Mouse (Mus musculus): ENCODE data around the gene Rsph1.

The Rsph1 gene

DNA sequence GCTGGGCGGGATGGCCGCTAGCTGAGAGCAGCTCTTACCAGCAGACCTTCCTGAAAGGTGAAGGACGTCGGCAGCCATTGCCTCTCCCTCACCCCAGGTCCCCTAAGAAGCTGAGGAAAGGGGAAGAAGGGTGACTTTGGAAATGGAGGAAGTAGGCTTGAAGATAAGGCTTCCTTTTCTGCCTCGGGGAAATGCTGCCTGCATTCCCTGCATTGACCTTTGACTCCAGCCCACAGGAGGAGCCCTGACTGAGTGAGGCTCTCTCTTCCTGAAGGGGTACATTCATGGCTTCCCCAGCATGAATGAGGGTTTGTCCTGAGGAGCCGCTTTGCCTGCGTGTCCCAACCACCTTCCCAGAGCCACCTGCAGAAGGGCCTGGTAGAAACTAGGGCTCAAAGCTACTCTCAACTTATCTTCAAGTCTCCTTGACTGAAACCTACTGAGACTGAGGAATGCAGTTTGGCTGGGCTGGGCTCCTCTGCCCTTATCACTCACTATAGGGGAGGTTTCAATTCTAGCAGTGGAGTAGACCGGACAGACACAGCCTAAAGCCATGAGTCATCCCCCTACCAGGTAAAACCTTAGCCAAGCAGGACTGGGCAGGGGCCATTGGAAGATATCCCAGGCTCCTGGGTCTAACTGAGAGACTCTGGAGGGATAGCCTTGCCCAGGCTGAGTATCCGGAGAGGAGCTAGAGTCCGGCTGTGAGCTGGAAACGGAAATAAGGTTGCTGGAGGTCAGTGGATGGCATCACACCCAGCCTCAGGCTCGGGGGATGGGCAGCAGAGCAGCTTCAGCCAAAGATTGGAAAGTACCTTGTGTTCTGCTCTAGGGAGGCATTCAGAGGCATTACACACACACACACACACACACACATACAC lies 28.0 kb upstream of the Rsph1 start:
- in situ Hi-C loops (cut with MboI; ENCODE audit: unreplicated experiment in 2 of 2), result no loop called here

DNA sequence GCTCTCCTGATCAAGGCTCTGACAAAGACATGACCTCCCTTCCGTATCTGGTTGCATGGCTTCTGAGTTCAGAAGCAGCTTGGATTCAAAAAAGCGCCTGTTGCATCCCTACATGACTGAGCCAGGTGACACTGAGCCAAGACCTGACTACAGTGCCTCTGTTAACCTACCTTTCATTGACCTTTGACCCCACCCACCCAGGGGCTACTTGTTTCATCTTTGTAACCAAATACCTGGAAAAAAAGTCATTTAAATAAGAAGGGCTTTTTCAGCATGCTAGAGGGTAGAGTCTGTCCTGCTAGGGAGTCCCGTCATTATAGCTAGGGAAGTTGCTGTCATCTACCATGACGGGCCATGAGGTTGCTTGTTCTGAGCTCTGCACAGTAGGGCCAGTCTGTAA lies 26.2 kb upstream of the Rsph1 start:
- in situ Hi-C loops (cut with MboI; ENCODE audit: unreplicated experiment in 2 of 2), result no loop called here

GRCm38 (mm10) chr17:31300736-31301135 lies 23.6 kb upstream of the Rsph1 start:
- in situ Hi-C loops (cut with MboI; ENCODE audit: unreplicated experiment in 2 of 2), result no loop called here

- in situ Hi-C loops (cut with MboI; ENCODE audit: unreplicated experiment in 2 of 2), result no loop called here
Observed at GRCm38 (mm10) chr17:31299981-31300380, 22.8 kb upstream of the Rsph1 start.

DNA sequence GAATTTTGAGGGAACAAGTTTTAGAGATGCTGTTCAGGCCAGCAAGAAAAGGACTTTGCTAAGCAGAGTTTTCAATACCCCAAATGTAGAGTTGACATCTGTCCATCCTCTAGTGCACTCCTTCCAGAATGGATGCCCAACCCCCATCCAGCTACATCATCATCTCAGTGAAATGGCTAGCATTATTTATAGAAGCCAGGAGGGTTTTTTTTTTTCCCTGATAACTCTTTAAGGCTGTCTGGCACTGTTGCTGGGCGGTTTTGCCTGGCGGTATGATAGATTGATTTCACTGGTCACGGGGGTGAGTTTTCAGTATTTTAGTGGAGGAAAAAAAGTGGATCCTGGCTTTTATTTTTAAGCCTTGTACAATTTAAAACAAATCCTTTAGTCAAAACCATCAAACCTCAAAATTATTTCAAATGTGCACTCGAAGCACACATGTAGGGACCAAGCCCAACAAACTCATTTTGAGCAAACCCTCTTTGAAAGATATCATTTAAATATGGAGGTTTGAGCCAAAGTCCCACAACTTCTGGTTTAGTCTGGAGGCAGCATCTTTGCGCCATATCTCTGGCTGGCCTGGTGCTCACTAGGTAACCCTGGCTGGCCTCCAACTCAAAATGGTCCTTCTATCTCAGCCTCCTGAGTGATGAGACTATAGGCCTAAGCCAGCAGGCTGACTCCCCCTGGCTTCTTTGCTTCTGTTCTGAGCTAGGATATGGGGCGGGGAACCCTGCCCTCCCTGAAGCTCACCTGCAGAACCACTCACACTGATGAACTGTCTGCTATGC lies 21.4 kb upstream of the Rsph1 start:
- in situ Hi-C loops (cut with MboI; ENCODE audit: unreplicated experiment in 2 of 2), result no loop called here

DNA sequence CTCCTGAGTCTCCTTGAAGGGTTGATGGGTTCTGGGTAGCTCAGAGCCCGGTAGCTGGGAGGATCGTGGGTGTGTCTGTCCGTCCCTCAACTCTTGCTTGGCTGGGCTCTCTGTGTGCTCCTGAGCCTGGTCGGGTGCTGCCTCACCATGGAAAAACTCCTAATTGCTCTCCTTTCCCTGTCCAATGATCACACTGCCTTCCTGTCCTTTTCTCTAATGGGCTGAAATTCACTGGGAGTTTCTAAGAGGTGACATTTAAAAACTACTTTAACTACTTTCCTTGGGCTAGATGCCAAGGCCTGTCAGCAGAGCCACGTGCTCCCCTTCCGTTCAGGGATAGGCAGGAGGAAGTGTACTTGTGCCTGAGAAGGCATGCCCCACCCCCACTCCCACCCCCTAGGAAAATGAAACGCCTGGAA lies 20.3 kb upstream of the Rsph1 start:
- in situ Hi-C loops (cut with MboI; ENCODE audit: unreplicated experiment in 2 of 2), result no loop called here

DNA sequence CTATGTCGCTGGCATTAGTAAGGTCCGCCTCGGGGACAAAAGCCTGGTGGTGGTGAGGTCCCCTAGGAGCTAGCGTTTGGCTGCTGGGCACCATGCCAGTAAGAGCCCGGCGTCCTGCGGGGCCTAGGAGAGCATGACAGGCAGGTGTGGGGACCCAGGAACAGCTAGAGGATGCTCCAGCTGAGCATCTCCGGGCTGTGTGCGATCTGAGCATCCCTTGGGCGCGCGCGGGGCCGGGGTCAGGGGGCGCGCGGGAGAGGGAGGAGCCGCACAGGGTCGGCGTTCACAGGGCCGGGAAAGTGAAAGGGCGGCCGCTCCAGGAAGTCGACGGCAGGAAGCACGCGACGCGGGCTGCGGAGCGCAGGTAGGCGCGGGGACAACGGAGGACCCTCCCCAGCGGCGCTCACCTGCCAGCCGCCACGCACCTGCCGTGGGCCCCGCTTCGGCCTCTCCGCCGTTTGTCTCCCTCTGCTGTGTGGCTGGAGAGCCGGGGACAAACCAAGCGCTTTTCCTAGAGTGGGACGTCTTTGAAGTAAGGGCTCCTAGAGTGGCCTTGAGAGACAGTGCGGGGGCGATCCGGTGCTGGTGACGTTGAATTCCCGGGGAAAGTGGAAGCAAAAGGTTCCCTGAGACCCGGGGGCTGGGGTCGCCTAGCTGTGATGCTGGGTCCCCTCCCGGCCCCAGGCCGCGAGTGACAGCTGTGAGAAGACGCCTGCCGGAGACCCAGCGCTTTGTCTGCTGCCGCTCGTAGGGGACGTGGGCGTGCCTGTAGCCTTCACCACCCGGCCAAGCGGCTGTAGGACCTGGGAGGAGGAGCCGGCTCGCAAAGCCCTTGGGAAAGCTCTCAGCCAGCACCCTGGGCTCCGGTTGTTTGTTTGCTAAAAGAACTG lies 19.0 kb upstream of the Rsph1 start:
- in situ Hi-C loops (cut with MboI; ENCODE audit: unreplicated experiment in 2 of 2), result no loop called here

DNA sequence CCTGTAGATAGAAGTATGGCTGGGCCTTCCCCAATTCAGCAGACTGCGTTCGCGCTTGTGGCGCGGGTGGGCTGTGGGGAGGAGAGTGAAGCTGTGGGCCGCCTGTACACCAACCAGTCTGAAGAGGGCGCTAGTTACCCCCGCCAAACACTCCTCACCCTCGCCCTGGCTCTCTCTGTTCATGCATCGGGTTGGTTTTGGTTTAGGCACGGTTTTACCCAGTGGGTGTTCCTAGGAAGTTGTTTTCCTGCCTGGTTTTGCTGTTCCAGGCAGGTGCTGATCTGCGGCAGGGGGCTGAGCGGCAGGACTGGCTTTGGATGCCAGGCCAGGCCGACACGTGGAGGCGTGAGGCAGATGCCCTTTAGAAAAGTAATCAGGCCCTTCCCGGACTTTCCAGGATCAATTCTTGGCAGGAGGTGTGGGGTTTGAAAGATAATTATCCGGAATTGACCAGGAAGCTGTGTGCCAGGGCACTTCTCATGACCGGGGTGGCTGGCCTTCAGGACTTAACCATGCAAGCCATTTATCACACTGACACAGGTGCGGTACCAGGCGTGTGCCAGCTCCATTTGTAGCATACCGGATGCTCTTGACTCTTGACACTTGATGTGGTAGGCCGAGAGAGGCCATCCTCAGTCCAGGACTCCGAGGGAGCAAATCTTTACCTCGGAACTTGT lies 18.2 kb upstream of the Rsph1 start:
- in situ Hi-C loops (cut with MboI; ENCODE audit: unreplicated experiment in 2 of 2), result no loop called here

DNA sequence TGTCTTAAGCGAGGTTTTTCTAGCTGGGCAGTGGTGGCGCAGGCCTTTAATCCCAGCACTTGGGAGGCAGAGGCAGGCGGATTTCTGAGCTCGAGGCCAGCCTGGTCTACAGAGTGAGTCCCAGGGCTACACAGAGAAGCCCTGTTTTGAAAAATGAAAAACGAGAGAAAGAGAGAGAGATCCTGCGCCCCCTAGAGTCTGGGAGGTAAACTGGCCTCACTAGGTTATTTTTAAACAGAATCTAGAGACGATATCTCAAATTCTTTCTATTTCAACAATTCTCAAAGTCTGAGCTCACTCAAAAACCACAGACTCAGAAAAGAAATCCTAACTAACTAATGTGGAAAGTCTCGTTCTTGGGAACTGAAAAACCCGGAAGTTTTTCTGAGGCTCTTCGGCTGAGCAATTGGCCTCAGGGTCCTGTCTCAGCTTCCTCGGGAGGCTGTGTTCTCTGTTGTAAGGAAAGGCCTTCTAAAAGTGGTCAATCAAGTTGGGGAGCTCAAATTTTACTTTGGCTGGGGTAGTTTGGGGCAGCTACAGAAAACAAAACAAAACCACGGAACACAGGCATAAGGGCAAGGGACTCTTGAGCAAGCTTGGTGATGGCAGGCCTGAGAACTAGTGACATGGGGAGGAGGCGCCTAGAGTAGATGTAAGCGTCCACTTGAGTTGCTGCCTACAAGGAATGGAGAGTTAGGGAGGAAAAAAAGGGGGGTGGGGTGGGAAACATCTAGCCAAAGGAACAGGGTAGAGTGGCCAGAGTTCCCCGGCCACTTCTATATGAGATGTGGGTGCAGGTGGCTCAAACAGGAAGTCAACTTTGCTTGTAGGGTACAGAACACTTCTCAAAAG lies 17.4 kb upstream of the Rsph1 start:
- in situ Hi-C loops (cut with MboI; ENCODE audit: unreplicated experiment in 2 of 2), result loop anchor here in 1 of 2 experiments (5.0 kb wide), 1 partner anchor 37 kb away; no protein-coding TSS in a partner anchor

DNA sequence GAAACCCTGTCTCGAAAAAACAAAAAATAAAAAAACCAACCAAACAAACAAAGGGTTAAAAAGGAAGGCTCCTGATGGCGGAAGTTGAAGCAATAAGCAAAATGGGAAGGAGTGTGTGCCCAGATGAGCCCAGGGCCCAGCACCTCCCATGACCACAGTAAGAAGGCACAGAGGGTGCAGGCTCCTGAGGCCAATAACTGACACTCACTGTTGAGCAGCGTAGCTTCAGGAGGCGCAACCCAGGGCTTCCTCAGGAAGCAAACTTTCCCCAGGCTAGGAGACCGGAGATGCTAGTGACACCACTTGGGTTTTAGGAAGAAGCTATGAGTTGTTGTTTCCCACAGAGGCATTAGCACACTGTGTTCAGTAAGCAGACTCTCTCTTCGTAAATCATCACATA lies 13.7 kb upstream of the Rsph1 start:
- in situ Hi-C loops (cut with MboI; ENCODE audit: unreplicated experiment in 2 of 2), result loop anchor here in 1 of 2 experiments (5.0 kb wide), 1 partner anchor 34 kb away; no protein-coding TSS in a partner anchor

- in situ Hi-C loops (cut with MboI; ENCODE audit: unreplicated experiment in 2 of 2), result loop anchor here in 1 of 2 experiments (5.0 kb wide), 1 partner anchor 33 kb away; no protein-coding TSS in a partner anchor
Observed at GRCm38 (mm10) chr17:31290311-31290710, 13.1 kb upstream of the Rsph1 start.

GRCm38 (mm10) chr17:31288999-31289726 lies 12.0 kb upstream of the Rsph1 start:
- in situ Hi-C loops (cut with MboI; ENCODE audit: unreplicated experiment in 2 of 2), result no loop called here

GRCm38 (mm10) chr17:31287216-31287615 lies 10.0 kb upstream of the Rsph1 start:
- in situ Hi-C loops (cut with MboI; ENCODE audit: unreplicated experiment in 2 of 2), result no loop called here

DNA sequence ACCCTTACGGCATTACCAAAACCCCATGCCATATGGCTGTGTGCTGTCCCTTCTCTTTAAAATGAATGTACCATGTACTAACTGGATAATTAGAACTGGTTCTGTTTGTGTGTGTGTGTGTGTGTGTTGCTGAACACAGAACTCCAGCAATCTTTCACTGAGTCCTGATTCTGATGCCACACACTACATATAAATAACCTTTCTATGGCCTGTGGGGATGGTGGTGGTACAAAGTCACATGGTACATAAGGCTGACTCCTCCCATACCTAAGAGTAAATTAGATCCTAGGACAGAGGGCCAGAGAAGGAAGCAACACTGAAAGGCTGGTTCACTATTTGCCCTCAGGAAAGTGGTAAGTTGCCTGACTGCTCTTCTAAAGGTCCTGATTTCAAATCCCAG lies 9.3 kb upstream of the Rsph1 start, which contains the start of gene Slc37a1:
Gene Slc37a1 (plus strand): TSS at position 301 of the 400 bp plus-strand sequence.
- in situ Hi-C loops (cut with MboI; ENCODE audit: unreplicated experiment in 2 of 2), result no loop called here

DNA sequence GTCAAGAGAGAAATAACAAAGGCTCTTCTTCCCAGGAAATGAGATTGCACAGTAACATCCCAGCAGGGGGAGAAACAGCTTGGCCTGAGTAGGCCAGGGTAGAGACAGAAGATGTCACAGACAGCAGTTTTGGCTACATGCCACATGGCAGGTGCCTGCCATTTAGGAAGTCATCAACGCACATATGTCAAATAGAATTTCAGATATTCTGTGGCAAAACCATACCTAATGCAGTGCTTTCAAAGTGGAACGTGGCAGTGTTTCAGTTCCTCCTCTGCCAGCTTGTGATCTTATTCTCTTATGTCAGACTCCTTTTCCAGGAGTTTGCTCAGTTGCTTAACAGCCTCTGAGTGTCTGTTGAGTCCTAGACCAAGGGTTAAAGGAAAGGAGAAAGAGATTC lies 8.7 kb upstream of the Rsph1 start:
- in situ Hi-C loops (cut with MboI; ENCODE audit: unreplicated experiment in 2 of 2), result no loop called here

GRCm38 (mm10) chr17:31282687-31283053 lies 5.5 kb upstream of the Rsph1 start:
- in situ Hi-C loops (cut with MboI; ENCODE audit: unreplicated experiment in 2 of 2), result no loop called here

DNA sequence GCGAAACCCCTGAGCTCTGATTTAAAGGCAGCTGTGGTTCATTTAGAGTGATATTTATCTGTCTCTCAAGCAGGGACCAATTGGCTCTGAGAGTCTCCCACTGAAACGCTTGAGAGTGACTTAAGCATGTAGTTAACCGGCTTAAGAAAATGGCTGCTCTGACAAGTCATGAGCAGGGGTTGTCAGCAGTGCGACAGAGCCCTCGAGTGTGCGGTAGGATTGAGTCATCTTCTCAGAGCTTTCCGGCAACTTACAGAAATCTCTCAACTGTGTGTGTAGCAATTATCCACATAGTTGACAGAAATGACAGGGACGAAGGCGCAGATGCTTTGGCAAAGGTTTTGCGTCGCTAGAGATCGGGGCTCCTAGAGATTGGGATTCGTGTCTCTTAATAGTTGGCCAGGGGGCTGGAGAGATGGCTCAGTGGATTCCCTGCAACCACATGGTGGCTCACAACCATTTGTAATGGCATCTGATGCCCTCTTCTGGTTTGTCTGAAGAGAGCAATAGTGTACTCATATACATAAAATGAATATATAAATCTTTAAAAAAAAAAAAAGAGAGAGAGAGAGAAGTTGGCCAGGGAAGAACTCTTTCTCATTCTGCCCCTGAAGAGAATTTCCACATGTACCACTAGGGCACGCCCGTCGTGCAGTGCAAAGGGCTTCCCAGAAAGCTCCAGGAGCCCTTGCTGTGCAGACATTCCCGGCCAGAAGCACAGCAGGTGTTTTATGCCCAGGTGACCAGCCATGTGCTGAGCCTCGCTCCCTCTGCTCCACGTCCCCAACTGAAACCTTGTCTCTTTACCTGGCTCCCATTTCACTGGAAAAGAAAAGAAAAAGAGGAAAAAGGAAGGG lies 4.9 kb upstream of the Rsph1 start:
- in situ Hi-C loops (cut with MboI; ENCODE audit: unreplicated experiment in 2 of 2), result no loop called here
